Mouse (Mus musculus): ENCODE data around the gene Gpr45. TPM values are rescaled to one million over a fixed set of nuclear protein-coding genes. Genes with fewer than 3 reads are reported as not detected.

The Gpr45 gene
- polyA plus RNA-seq, 1 experiment from 2014 or later = 3.7 TPM

DNA sequence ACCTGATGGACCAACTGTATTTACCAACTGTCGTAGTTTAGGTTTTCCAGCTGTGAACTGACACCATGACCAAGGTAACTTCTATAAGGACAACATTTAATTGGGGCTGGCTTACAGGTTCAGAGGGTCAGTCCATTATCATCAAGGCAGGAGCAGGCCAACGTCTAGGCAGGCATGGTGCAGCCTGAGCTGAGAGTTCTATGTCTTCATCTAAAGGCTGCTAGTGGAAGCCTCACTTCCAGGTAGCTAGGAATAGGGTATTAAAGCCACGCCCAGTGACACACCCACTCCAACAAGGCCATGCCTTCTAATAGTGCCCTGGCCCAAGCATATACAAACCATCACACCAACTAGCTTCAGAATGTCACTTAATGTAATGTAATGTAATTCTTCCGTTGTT is 4.2 kb upstream of the Gpr45 start:
- H3K9ac ChIP-seq (ENCODE audit: low read length) = no peak overlapping the region
- H3K4me1 ChIP-seq (ENCODE audit: control insufficient read depth, insufficient read depth, low read length) = no peaks in the 10 kb centered on the region; the same call in 1 of the 2 replicates
- H3K36me3 ChIP-seq (ENCODE audit: control insufficient read depth, insufficient read depth, low read length) = no peaks in the 10 kb centered on the region
- WGBS = 59% methylated on average over 4 of the region's 4 CpGs
- H3K9me3 ChIP-seq (replicated peaks; ENCODE audit: control insufficient read depth, low read length) = no peaks in the 10 kb centered on the region
- no peak for ATAC-seq (ENCODE audit: insufficient read depth, low FRiP score)
- H3K4me2 ChIP-seq (ENCODE audit: low read depth, low read length) = no peak overlapping the region
- no peaks in the 10 kb centered on the region for H3K27me3 ChIP-seq (ENCODE audit: control insufficient read depth, insufficient read depth, low read length)
- no peak overlapping the region for H3K4me3 ChIP-seq (replicated peaks; ENCODE audit: low read length)
- no peak overlapping the region for H3K27ac ChIP-seq (ENCODE audit: low read length)

DNA sequence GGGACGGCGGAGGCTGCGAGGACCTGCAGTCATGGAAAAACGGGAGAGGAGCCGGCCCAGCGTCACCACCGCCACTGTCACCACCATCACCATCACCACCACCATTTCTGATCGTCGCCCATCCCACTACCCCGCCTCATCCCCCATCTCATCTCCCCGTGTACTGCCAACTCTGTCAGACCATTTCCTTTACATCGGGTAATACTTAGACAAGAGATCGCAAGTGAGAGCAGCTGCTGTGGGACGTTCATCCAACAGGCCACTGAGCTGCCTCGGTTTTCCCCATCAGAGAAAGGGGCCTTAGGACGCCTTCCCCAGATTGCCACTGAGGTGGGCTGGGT is 780 bp downstream of the Gpr45 start:
- no peaks in the 10 kb centered on the region for H3K27me3 ChIP-seq (ENCODE audit: control insufficient read depth, insufficient read depth, low read length)
- no peak for ATAC-seq (ENCODE audit: insufficient read depth, low FRiP score)
- H3K4me3 ChIP-seq (replicated peaks; ENCODE audit: low read length) = peak overlapping the region; percentile 73
- no peaks in the 10 kb centered on the region for H3K9me3 ChIP-seq (replicated peaks; ENCODE audit: control insufficient read depth, low read length)
- peak overlapping the region; percentile 26; the same call in 1 of the 2 replicates for H3K27ac ChIP-seq (ENCODE audit: low read length)
- H3K4me2 ChIP-seq (ENCODE audit: low read depth, low read length) = peak overlapping the region; percentile 89
- H3K36me3 ChIP-seq (ENCODE audit: control insufficient read depth, insufficient read depth, low read length) = no peaks in the 10 kb centered on the region
- 2% methylated on average over 16 of the region's 16 CpGs for WGBS
- peak overlapping the region; percentile 82 for H3K9ac ChIP-seq (ENCODE audit: low read length)
- H3K4me1 ChIP-seq (ENCODE audit: control insufficient read depth, insufficient read depth, low read length) = no peaks in the 10 kb centered on the region; the same call in 1 of the 2 replicates

DNA sequence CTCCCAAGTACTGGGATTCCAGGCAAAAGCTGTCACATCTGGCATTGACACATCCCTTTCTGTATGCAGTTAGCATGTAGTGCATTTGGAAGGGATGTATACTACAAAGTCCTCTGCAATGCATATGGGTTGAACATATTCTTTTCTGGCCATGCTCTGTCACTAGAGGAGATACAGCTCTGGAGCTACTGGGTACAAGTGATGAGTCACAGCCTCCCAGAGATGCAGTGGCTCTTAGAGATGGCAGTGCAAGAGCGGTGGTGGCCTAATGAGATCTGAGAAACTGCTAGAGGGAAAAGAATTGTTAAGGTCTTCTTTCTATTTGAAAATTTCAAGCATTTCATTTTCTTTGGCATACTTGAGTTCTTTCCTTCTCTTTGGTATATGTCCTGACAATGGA is 4.2 kb downstream of the Gpr45 start:
- ATAC-seq (ENCODE audit: insufficient read depth, low FRiP score) = no peak
- Histone ChIP-seq H3K9me3 (replicated peaks; ENCODE audit: control insufficient read depth, low read length) (no peaks in the 10 kb centered on the region), H3K9ac (ENCODE audit: low read length) (no peak overlapping the region), H3K4me2 (ENCODE audit: low read depth, low read length) (no peak overlapping the region), H3K27ac (ENCODE audit: low read length) (no peak overlapping the region), H3K36me3 (ENCODE audit: control insufficient read depth, insufficient read depth, low read length) (no peaks in the 10 kb centered on the region), H3K27me3 (ENCODE audit: control insufficient read depth, insufficient read depth, low read length) (no peaks in the 10 kb centered on the region), H3K4me3 (replicated peaks; ENCODE audit: low read length) (no peak overlapping the region), H3K4me1 (ENCODE audit: control insufficient read depth, insufficient read depth, low read length) (no peaks in the 10 kb centered on the region; the same call in 1 of the 2 replicates)
- WGBS = 88% methylated on average over 1 of the region's 1 CpGs

DNA sequence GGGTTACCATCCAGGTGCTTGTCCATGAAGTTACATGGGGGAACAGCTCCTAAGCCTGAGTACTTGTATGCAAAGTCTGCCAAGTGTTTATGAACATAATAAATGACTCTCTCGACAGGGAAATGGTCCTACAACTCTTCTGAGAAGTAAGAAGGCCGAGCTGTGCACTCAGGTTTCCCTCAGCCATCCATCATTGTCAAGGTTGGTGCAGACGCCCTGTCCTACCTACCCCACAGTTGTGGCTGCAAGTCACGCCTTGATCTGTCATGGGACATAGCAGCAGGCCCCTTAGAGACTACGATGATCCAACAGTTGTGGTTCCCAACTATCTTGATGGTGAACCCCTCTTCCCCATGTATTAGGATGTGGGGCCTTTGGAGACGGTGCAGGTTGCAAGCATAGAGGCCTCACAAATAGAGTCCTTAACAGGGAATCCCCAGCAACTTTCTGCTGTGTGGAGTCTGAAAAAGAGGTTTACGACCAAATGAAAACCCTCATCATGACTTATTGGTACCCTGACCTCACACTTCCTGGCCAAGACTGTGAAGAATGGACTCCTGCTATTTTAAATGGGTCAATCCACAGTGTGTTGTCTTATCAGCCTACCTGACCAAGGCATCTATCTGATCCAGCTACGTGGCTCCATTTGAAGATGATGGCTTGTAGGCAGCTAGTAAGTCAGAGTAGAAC is 30.6 kb downstream of the Gpr45 start:
- Histone ChIP-seq H3K4me3 (replicated peaks; ENCODE audit: low read length) (no peak overlapping the region), H3K9ac (ENCODE audit: low read length) (no peak overlapping the region), H3K36me3 (ENCODE audit: control insufficient read depth, insufficient read depth, low read length) (no peaks in the 10 kb centered on the region), H3K9me3 (replicated peaks; ENCODE audit: control insufficient read depth, low read length) (no peaks in the 10 kb centered on the region; the same call in 1 of the 2 replicates), H3K27ac (ENCODE audit: low read length) (no peak overlapping the region), H3K27me3 (ENCODE audit: control insufficient read depth, insufficient read depth, low read length) (no peaks in the 10 kb centered on the region), H3K4me2 (ENCODE audit: low read depth, low read length) (no peak overlapping the region), H3K4me1 (ENCODE audit: control insufficient read depth, insufficient read depth, low read length) (no peaks in the 10 kb centered on the region)
- no peak for ATAC-seq (ENCODE audit: insufficient read depth, low FRiP score)
- WGBS = 44% methylated on average over 8 of the region's 8 CpGs

DNA sequence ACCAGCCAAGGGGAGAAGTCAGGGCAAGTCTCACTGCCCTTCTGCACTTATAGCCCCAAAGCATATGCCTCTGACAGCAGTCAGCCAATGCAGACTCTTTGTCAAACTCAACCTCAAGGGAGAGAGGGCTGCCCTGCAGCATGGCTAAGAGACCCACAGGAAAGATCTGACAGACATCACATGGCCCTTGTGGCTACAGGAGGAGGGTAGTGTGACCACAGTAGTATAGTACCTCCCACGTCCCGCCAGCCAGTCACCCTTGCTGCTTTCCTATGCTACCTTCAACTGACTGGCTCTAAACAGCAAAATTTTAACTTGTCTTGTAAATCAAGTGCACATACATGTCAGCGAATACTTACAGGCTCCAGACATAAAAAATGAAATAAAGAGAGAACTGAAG is 31.4 kb downstream of the Gpr45 start:
- WGBS = 75% methylated on average over 3 of the region's 3 CpGs
- Histone ChIP-seq H3K4me3 (replicated peaks; ENCODE audit: low read length) (no peak overlapping the region), H3K36me3 (ENCODE audit: control insufficient read depth, insufficient read depth, low read length) (no peaks in the 10 kb centered on the region), H3K9ac (ENCODE audit: low read length) (no peak overlapping the region), H3K9me3 (replicated peaks; ENCODE audit: control insufficient read depth, low read length) (no peaks in the 10 kb centered on the region; the same call in 1 of the 2 replicates), H3K27ac (ENCODE audit: low read length) (no peak overlapping the region), H3K4me2 (ENCODE audit: low read depth, low read length) (no peak overlapping the region), H3K27me3 (ENCODE audit: control insufficient read depth, insufficient read depth, low read length) (no peaks in the 10 kb centered on the region), H3K4me1 (ENCODE audit: control insufficient read depth, insufficient read depth, low read length) (no peaks in the 10 kb centered on the region)
- ATAC-seq (ENCODE audit: insufficient read depth, low FRiP score) = no peak

DNA sequence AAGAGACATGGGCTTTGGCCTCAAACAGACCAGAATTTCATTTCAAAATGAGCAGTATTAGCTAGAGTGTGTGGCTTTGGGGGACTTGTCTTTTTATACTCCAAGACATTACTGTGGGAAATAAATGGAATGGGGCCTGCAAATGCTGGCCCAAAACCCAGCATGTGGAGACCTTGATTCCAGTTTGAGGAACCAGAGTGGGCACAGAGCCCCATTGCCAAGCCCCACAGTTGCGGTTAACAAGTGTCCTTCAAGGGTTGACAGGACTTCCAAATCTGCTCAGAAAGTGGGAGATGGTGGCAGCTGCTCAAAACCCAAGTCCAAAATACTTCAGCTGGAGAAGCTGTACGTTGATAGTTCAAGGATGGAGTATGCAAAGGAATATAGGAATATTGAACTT is 36.3 kb downstream of the Gpr45 start:
- Histone ChIP-seq H3K9me3 (replicated peaks; ENCODE audit: control insufficient read depth, low read length) (no peaks in the 10 kb centered on the region; the same call in 1 of the 2 replicates), H3K27me3 (ENCODE audit: control insufficient read depth, insufficient read depth, low read length) (no peaks in the 10 kb centered on the region), H3K36me3 (ENCODE audit: control insufficient read depth, insufficient read depth, low read length) (no peaks in the 10 kb centered on the region), H3K4me2 (ENCODE audit: low read depth, low read length) (no peak overlapping the region), H3K4me1 (ENCODE audit: control insufficient read depth, insufficient read depth, low read length) (no peaks in the 10 kb centered on the region), H3K4me3 (replicated peaks; ENCODE audit: low read length) (no peak overlapping the region), H3K9ac (ENCODE audit: low read length) (no peak overlapping the region), H3K27ac (ENCODE audit: low read length) (no peak overlapping the region)
- WGBS = 85% methylated on average over 2 of the region's 2 CpGs
- no peak for ATAC-seq (ENCODE audit: insufficient read depth, low FRiP score)

DNA sequence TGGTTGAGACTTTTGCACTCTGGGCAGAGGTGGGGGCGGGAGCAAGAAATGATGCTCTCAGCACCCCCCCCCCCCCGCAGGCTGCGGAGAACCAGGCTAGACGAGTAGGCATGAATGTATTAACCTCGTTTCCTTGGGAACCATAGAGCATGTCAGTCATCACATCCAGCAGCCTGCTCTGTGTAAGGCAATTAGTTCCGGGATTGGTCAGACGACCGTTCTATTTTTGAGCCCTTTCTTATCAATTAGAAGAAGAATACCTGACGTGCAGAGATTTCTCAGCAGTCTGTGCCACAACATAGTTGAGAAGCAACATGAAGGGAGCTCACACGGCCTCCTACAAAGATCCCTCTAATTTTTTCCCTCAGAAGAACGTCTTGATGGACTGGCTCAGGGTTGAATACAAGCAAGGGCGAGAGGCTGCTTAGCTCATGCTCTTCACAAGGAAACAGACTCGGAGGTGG is 53.4 kb downstream of the Gpr45 start:
- Histone ChIP-seq H3K4me2 (ENCODE audit: low read depth, low read length) (no peak overlapping the region), H3K4me1 (ENCODE audit: control insufficient read depth, insufficient read depth, low read length) (no peaks in the 10 kb centered on the region), H3K9ac (ENCODE audit: low read length) (no peak overlapping the region), H3K27ac (ENCODE audit: low read length) (no peak overlapping the region), H3K9me3 (replicated peaks; ENCODE audit: control insufficient read depth, low read length) (no peaks in the 10 kb centered on the region), H3K36me3 (ENCODE audit: control insufficient read depth, insufficient read depth, low read length) (no peaks in the 10 kb centered on the region), H3K27me3 (ENCODE audit: control insufficient read depth, insufficient read depth, low read length) (no peaks in the 10 kb centered on the region), H3K4me3 (replicated peaks; ENCODE audit: low read length) (no peak overlapping the region)
- 55% methylated on average over 13 of the region's 13 CpGs for WGBS
- no peak for ATAC-seq (ENCODE audit: insufficient read depth, low FRiP score)

DNA sequence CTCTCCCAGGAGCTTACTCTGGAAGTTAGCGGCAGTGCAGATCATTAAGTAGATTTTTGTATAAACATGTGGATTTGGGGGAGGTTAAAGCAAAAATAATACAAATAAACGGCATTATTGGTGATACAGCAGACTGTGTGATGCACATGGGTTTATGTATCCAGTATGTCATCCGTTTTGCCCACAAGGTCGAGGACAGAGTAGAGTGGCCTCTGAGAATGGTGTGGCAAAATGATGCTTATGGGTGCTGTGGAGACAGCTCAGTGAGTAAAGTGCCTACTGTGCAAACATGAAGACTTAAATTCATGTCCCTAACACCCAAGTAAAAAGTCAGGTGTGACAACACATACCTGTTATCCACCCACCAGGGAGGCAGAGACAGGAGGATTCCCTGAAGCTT is 53.9 kb downstream of the Gpr45 start:
- 72% methylated on average over 4 of the region's 4 CpGs for WGBS
- Histone ChIP-seq H3K9me3 (replicated peaks; ENCODE audit: control insufficient read depth, low read length) (no peaks in the 10 kb centered on the region), H3K27me3 (ENCODE audit: control insufficient read depth, insufficient read depth, low read length) (no peaks in the 10 kb centered on the region), H3K4me2 (ENCODE audit: low read depth, low read length) (no peak overlapping the region), H3K27ac (ENCODE audit: low read length) (no peak overlapping the region), H3K36me3 (ENCODE audit: control insufficient read depth, insufficient read depth, low read length) (no peaks in the 10 kb centered on the region), H3K4me1 (ENCODE audit: control insufficient read depth, insufficient read depth, low read length) (no peaks in the 10 kb centered on the region), H3K4me3 (replicated peaks; ENCODE audit: low read length) (no peak overlapping the region), H3K9ac (ENCODE audit: low read length) (no peak overlapping the region)
- ATAC-seq (ENCODE audit: insufficient read depth, low FRiP score) = no peak

DNA sequence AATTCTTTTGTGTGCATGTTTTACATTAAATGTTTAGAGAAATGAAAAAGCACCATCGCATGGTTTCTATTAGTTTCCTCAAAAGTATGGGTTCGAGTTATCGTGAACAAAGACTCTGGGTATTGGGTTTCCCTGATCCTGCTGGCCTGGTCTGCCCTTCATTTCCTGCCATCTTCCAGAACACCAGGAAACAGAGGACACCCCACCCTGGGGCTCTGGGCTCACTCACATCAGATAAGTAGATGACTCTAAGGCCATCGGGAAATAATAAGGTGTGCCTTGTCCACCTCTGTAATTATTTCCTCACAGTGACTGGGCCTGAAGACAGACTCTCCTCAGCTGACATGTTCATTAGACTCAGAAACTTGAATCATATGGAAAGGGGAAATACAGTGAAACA is 57.8 kb downstream of the Gpr45 start:
- Histone ChIP-seq H3K9me3 (replicated peaks; ENCODE audit: control insufficient read depth, low read length) (no peaks in the 10 kb centered on the region), H3K36me3 (ENCODE audit: control insufficient read depth, insufficient read depth, low read length) (no peaks in the 10 kb centered on the region), H3K9ac (ENCODE audit: low read length) (no peak overlapping the region), H3K4me2 (ENCODE audit: low read depth, low read length) (no peak overlapping the region), H3K4me3 (replicated peaks; ENCODE audit: low read length) (no peak overlapping the region), H3K27me3 (ENCODE audit: control insufficient read depth, insufficient read depth, low read length) (no peaks in the 10 kb centered on the region), H3K27ac (ENCODE audit: low read length) (no peak overlapping the region), H3K4me1 (ENCODE audit: control insufficient read depth, insufficient read depth, low read length) (no peaks in the 10 kb centered on the region)
- ATAC-seq (ENCODE audit: insufficient read depth, low FRiP score) = no peak
- 92% methylated on average over 4 of the region's 4 CpGs for WGBS

All from stomach, embryonic 16.5 days (tissue).